Mouse (Mus musculus) heart, adult 2 months (tissue): ENCODE results near the gene Ppme1.

Experiments
- CTCF ChIP-seq: fragments of 200-600 bp; IDR thresholded peaks from 2 replicates; pipeline ENCODE4 v1.8.1; 2022; ENCODE audit warnings: antibody characterized with exemption, mild to moderate bottlenecking, moderate library complexity
- EP300 ChIP-seq: fragments of 200-500 bp; IDR thresholded peaks from 2 replicates; pipeline ENCODE4 v1.6.1; 2011; ENCODE audit warnings: low read depth, low read length, control low read depth; ENCODE audit not compliant: insufficient read depth

- TF ChIP-seq CTCF (no peak), EP300 (no peak)
Observed at GRCm38 (mm10) chr7:100400899-100401539, 28.9 kb upstream of the Ppme1 start.
